Mouse (Mus musculus): ENCODE data around the gene 4930467E23Rik.
A peak's percentile ranks its signal among the peaks of the same experiment; 100 is the strongest.
"Not testable (repeated sequence)": the region's sequence is repeated elsewhere in the genome, so short reads cannot be mapped to it uniquely, and the experiment has no call there.

DNA sequence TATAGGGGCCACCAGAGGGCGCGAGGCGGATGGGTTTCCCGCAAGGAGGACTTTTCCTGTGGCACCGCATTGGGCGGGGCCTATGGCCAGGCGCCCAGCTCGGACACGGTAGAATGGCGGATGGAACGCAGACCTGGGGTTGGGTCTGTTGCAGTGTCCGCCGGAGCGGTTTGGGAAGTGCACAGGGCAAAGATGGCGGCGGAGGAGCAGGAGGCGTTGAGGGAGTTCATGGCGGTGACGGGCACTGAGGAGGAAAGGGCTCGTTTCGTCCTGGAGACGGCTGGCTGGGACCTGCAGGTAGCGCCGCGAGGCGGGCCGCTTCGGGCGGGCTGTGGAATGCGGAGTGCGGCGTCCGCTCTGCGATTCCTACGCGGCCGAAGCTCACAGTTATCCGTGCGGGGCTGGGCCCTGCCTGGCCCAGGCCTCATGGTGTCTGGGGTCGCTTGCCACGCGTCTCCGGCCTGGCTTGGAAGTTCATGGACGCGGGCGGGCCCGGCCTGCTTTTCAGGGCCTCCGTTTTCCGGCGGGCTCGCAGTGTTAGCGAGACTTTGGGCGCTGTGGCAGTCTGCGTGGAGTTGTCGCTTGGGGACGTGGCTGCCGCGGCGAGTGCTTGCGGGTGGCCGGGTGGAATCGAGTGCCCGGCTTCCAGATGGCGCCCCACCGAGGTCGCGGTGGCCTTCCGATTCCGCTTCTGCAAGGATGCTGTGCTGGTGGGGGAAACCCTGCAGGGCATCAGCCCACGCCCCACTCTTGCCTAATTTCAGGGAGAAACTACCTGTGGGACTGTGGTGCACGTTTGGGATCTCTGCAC is 55.4 kb downstream of the 4930467E23Rik start:
- TF ChIP-seq CTCF (IDR thresholded peaks at IDR 0.05; ENCODE audit: borderline replicate concordance, insufficient read depth, low read depth, low read length), result not testable (repeated sequence)
- TF ChIP-seq POLR2A (IDR thresholded peaks at IDR 0.05; ENCODE audit: borderline replicate concordance, insufficient read depth, low read length), result peak; percentile 49; the same call in 1 of the 2 replicates
